Comparison of ENCODE assay signal across 9 mouse cellular contexts in genomic region chr1:172616537-172617300, GRCm38 (mm10). TPM values are rescaled to one million over a fixed set of nuclear protein-coding genes. Genes with fewer than 3 reads are reported as not detected.
DNase-seq lines count a peak whose midpoint lies in the region; ATAC-seq and TF ChIP-seq lines count a peak whose summit lies in the region.
"Had no signal": no experiment of that assay in that cellular context is flagged by ENCODE, and none has a peak within 500 bp of the region (broad histone marks: within the 10 kb centered on the region; RNA-seq: fewer than 3 reads in every experiment).

No protein-coding gene starts in this region.

- H3K9me3 ChIP-seq in lung, embryonic 14.5 days (ENCODE audit: low read depth, low read length) = no peaks in the 10 kb centered on the region
- no peaks in the 10 kb centered on the region for H3K9me3 ChIP-seq in hindbrain, embryonic 16.5 days (ENCODE audit: control insufficient read depth, low read length)
- no peaks in the 10 kb centered on the region for H3K9me3 ChIP-seq in midbrain, embryonic 15.5 days

- H3K27me3 ChIP-seq in lung, embryonic 14.5 days (ENCODE audit: insufficient read depth, low read length) = 0 out of 2 replicates have a peak, but pooled peaks cover 5% of the 10 kb centered on the region
- H3K27me3 ChIP-seq in hindbrain, embryonic 16.5 days (replicated peaks; ENCODE audit: control insufficient read depth, insufficient read depth, low read length) = no peaks in the 10 kb centered on the region
- H3K27me3 ChIP-seq in midbrain, embryonic 15.5 days (replicated peaks) = no peaks in the 10 kb centered on the region
- H3K27me3 ChIP-seq in thymus, adult 2 months (ENCODE audit: control insufficient read depth, insufficient read depth, low read length) = no peaks in the 10 kb centered on the region

- H3K4me1 ChIP-seq in lung, embryonic 14.5 days (ENCODE audit: insufficient read depth) = peaks cover 6% of the 10 kb centered on the region; the same call in 1 of the 2 replicates
- H3K4me1 ChIP-seq in hindbrain, embryonic 16.5 days (ENCODE audit: control insufficient read depth, insufficient read depth, low read depth, low read length) = peaks cover 15% of the 10 kb centered on the region
- H3K4me1 ChIP-seq in midbrain, embryonic 15.5 days = peaks cover 15% of the 10 kb centered on the region
- no peaks in the 10 kb centered on the region for H3K4me1 ChIP-seq in thymus, adult 2 months (replicated peaks; ENCODE audit: control insufficient read depth, insufficient read depth, low read length)

- H3K4me3 ChIP-seq in lung, embryonic 14.5 days (ENCODE audit: low read depth, low read length) = peak overlapping the region; percentile 27
- peak overlapping the region; percentile 48 for H3K4me3 ChIP-seq in hindbrain, embryonic 16.5 days (ENCODE audit: low read length)
- H3K4me3 ChIP-seq in midbrain, embryonic 15.5 days = peak overlapping the region; percentile 41
- no peak overlapping the region for H3K4me3 ChIP-seq in thymus, adult 2 months (ENCODE audit: control insufficient read depth, insufficient read depth, low read length)

- no peak overlapping the region for H3K27ac ChIP-seq in lung, embryonic 14.5 days (ENCODE audit: low read depth)
- H3K27ac ChIP-seq in hindbrain, embryonic 16.5 days (ENCODE audit: low read depth, low read length) = peak overlapping the region; percentile 57
- peak overlapping the region; percentile 57; the same call in 1 of the 2 replicates for H3K27ac ChIP-seq in midbrain, embryonic 15.5 days
- no peak overlapping the region for H3K27ac ChIP-seq in thymus, adult 2 months (ENCODE audit: control insufficient read depth, insufficient read depth, low read length)

- H3K36me3 ChIP-seq in lung, embryonic 14.5 days (ENCODE audit: insufficient read depth) = no peaks in the 10 kb centered on the region
- no peaks in the 10 kb centered on the region for H3K36me3 ChIP-seq in hindbrain, embryonic 16.5 days (ENCODE audit: control insufficient read depth, insufficient read depth, low read length)
- H3K36me3 ChIP-seq in midbrain, embryonic 15.5 days (replicated peaks) = no peaks in the 10 kb centered on the region
- no peaks in the 10 kb centered on the region for H3K36me3 ChIP-seq in thymus, adult 2 months (ENCODE audit: control insufficient read depth, insufficient read depth, low read length)

- no peak for TF ChIP-seq POLR2A in thymus, adult 2 months (IDR thresholded peaks at IDR 0.05; ENCODE audit: control insufficient read depth, extremely low read depth, insufficient read depth, low read length, poor library complexity)

- no peak for TF ChIP-seq CTCF in lung, embryonic 14.5 days (IDR thresholded peaks at IDR 0.05; ENCODE audit: low read depth)
- no peak for TF ChIP-seq CTCF in thymus, adult 2 months (IDR thresholded peaks at IDR 0.05; ENCODE audit: borderline replicate concordance, control insufficient read depth, extremely low read depth, insufficient read depth, low read length, poor library complexity)

- H3K4me2 ChIP-seq in lung, embryonic 14.5 days = peak overlapping the region; percentile 63
- H3K4me2 ChIP-seq in hindbrain, embryonic 16.5 days (ENCODE audit: low read length) = peak overlapping the region; percentile 83
- peak overlapping the region; percentile 72 for H3K4me2 ChIP-seq in midbrain, embryonic 15.5 days

- peak overlapping the region; percentile 5 for H3K9ac ChIP-seq in lung, embryonic 14.5 days
- peak overlapping the region; percentile 63 for H3K9ac ChIP-seq in hindbrain, embryonic 16.5 days (ENCODE audit: low read depth, low read length)
- H3K9ac ChIP-seq in midbrain, embryonic 15.5 days = peak overlapping the region; percentile 41; the same call in 1 of the 2 replicates

- 8% methylated on average over 22 of the region's 22 CpGs for WGBS in lung, embryonic 14.5 days
- 4% methylated on average over 22 of the region's 22 CpGs for WGBS in hindbrain, embryonic 16.5 days
- WGBS in midbrain, embryonic 15.5 days = 11% methylated on average over 22 of the region's 22 CpGs
- WGBS in thymus, adult 2 months = 39% methylated on average over 22 of the region's 22 CpGs

- peak; percentile 61 to 65 for DNase-seq in cerebellum, postnatal 14 days
- no peak for DNase-seq in cerebellum, adult 9-10 months
- peak; percentile 37 for DNase-seq in lung, embryonic 14.5 days
- no peak for DNase-seq in lung, postnatal 36 days
- no peak for DNase-seq in urinary bladder, adult 18-20 months (ENCODE audit: low spot score in 2 of 2)
- no peak for DNase-seq in thymus, adult 2 months

- peak; percentile 56; the same call in 1 of the 2 replicates for ATAC-seq in lung, embryonic 14.5 days (ENCODE audit: insufficient read depth)
- ATAC-seq in hindbrain, embryonic 16.5 days = peak; percentile 87
- peak; percentile 87 for ATAC-seq in midbrain, embryonic 15.5 days (replicated peaks)

RNA-seq across cellular contexts. Expression of gene Fcrl6, which starts 14.4 kb away (rescaled TPM):
- not detected in 2 replicates for polyA plus RNA-seq in lung, embryonic 14.5 days (2014; fragmentation: Nextera tagmentation; extraction: Ambion mirVana)
- 0.13 and 0.15 TPM in 2 replicates for polyA plus RNA-seq in hindbrain, embryonic 16.5 days (2015; fragmentation: Nextera tagmentation; extraction: Ambion mirVana)
- polyA plus RNA-seq in midbrain, embryonic 15.5 days (2015; fragmentation: Nextera tagmentation; extraction: Ambion mirVana) = 0.17 and 0.19 TPM in 2 replicates
- polyA plus RNA-seq in thymus, adult 2 months (2012; rRNA removed) = not detected in 2 replicates
- polyA plus RNA-seq: liver, adult 2 months had no signal

RNA-seq across cellular contexts. Expression of gene Dusp23, which starts 16.0 kb away (rescaled TPM):
- polyA plus RNA-seq in lung, embryonic 14.5 days (2014; fragmentation: Nextera tagmentation; extraction: Ambion mirVana) = 10.2 and 10.7 TPM in 2 replicates
- 8.4 and 9.5 TPM in 2 replicates for polyA plus RNA-seq in hindbrain, embryonic 16.5 days (2015; fragmentation: Nextera tagmentation; extraction: Ambion mirVana)
- polyA plus RNA-seq in midbrain, embryonic 15.5 days (2015; fragmentation: Nextera tagmentation; extraction: Ambion mirVana) = 6.4 and 6.8 TPM in 2 replicates
- polyA plus RNA-seq in thymus, adult 2 months (2012; rRNA removed) = 14.2 and 16.1 TPM in 2 replicates

RNA-seq across cellular contexts. Expression of gene Slamf8, which starts 26.4 kb away (rescaled TPM):
- polyA plus RNA-seq in lung, embryonic 14.5 days (2014; fragmentation: Nextera tagmentation; extraction: Ambion mirVana) = not detected in 2 replicates
- polyA plus RNA-seq in hindbrain, embryonic 16.5 days (2015; fragmentation: Nextera tagmentation; extraction: Ambion mirVana) = not detected in 2 replicates
- polyA plus RNA-seq in midbrain, embryonic 15.5 days (2015; fragmentation: Nextera tagmentation; extraction: Ambion mirVana) = not detected in 2 replicates
- 7.2 and 10.9 TPM in 2 replicates for polyA plus RNA-seq in thymus, adult 2 months (2012; rRNA removed)

Comparison
In these comparisons a context has a peak if more than half of its experiments do, and no peak if none do; other contexts are left out.
1. DNase-seq: peak in cerebellum, postnatal 14 days (2 of 2) and lung, embryonic 14.5 days (single experiment); none in cerebellum, adult 9-10 months (single experiment), lung, postnatal 36 days (single experiment), urinary bladder, adult 18-20 months (0 of 2) and thymus, adult 2 months (single experiment).
2. H3K27ac ChIP-seq: peak in hindbrain, embryonic 16.5 days (single experiment) and midbrain, embryonic 15.5 days (single experiment); none in lung, embryonic 14.5 days (single experiment) and thymus, adult 2 months (single experiment).
3. H3K9ac ChIP-seq: peak in every context shown above with its lines; median percentile 63 in hindbrain, embryonic 16.5 days; 41 in midbrain, embryonic 15.5 days; 5 in lung, embryonic 14.5 days.
4. Peak in every context shown above with its lines, with median percentiles within 50 percentile points of each other: ATAC-seq and H3K4me2 ChIP-seq.